Mouse (Mus musculus): ENCODE measurements at regions not wholly inside any gene's neighbourhood (a gene's known extent, or its start where the extent isn't known, plus 50 kb on each side); places are given as distances from the start of the nearest gene placed in this dataset.

DNA sequence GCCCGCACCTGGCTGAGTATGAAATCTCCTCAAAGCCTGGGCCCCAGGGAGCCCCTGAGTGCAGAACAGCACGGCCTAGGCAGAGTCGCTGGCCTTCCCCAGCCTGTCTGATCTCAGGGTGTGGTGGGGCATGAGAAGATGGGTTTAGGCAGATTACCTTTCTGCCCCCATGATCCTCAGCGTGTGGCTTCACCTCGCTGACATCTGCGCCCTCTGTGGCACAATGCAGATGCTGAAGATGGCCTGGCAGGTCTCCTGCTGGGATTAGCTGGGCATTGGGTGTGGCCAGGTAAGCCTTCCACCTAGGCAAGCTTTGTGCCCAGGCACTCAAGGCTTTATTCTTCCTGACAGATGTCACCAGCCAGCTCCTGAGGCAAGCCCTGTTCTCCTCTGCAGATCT, 69.6 kb upstream of the Ppp2r5c start:
- WGBS, result 54% methylated on average over 6 of the region's 6 CpGs
- Histone ChIP-seq H3K27me3 (ENCODE audit: insufficient read depth, low read length) (peaks cover 9% of the 10 kb centered on the region; the same call in 1 of the 2 replicates), H3K36me3 (ENCODE audit: insufficient read depth, low read length) (no peaks in the 10 kb centered on the region), H3K4me3 (ENCODE audit: low read length) (no peak overlapping the region), H3K4me2 (ENCODE audit: low read depth, low read length) (no peak overlapping the region), H3K9ac (replicated peaks; ENCODE audit: low read length) (no peak overlapping the region), H3K9me3 (ENCODE audit: low read length) (no peaks in the 10 kb centered on the region), H3K27ac (no peak overlapping the region), H3K4me1 (ENCODE audit: insufficient read depth, low read length) (peaks cover 6% of the 10 kb centered on the region; the same call in 1 of the 2 replicates)
- ATAC-seq (no peak), DNase-seq (ENCODE audit: low spot score) (no peak)
- TF ChIP-seq CTCF (IDR thresholded peaks at IDR 0.05; ENCODE audit: low read depth), result no peak

DNA sequence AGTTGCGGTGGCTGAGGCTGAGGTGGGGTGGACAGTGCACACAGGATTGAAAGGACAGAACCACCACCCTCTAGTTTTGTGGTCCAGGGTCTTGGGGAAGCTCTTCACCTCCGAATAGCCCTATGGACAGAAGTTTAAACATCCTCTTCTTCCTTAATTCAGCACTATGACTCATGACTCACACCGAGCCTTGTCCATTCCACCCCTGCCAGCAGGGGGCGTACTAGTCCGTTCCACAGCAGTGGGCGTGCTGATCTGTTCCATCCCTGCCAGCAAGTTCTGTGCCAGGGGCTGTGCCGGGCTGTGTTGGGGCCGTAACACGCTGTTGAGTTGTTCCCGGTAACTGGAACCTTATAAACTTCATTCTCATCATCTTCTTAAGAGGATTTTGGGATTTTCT, 69.2 kb upstream of the Ppp2r5c start:
- no peak overlapping the region for H3K27ac ChIP-seq
- no peaks in the 10 kb centered on the region for H3K36me3 ChIP-seq (ENCODE audit: insufficient read depth, low read length)
- DNase-seq (ENCODE audit: low spot score) (no peak), ATAC-seq (no peak)
- TF ChIP-seq CTCF (IDR thresholded peaks at IDR 0.05; ENCODE audit: low read depth), result peak; percentile 61
- peaks cover 6% of the 10 kb centered on the region; the same call in 1 of the 2 replicates for H3K4me1 ChIP-seq (ENCODE audit: insufficient read depth, low read length)
- no peak overlapping the region for H3K4me2 ChIP-seq (ENCODE audit: low read depth, low read length)
- no peaks in the 10 kb centered on the region for H3K9me3 ChIP-seq (ENCODE audit: low read length)
- H3K27me3 ChIP-seq (ENCODE audit: insufficient read depth, low read length), result peaks cover 9% of the 10 kb centered on the region; the same call in 1 of the 2 replicates
- no peak overlapping the region for H3K4me3 ChIP-seq (ENCODE audit: low read length)
- no peak overlapping the region for H3K9ac ChIP-seq (replicated peaks; ENCODE audit: low read length)
- WGBS, result 70% methylated on average over 10 of the region's 10 CpGs

DNA sequence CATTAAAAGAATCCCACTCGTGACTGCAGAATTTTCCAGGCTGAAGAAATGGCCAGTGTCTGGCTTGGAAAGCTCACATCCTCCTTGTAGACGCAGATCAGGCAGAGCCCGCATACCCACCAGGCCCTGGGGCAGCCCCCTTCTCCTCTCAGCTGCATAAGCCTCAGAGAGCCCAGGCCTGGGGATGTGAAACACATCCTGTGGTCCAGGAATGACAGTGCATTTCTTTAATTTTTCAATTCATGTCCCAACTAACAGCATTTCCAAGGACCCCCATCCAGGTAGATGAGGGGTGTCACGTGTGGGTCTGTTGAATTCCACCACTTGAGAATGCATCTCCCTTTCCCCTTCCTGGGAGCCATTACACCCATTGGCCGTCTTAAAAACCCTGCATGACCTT, 68.6 kb upstream of the Ppp2r5c start:
- no peak for TF ChIP-seq CTCF (IDR thresholded peaks at IDR 0.05; ENCODE audit: low read depth)
- Histone ChIP-seq H3K27me3 (ENCODE audit: insufficient read depth, low read length) (peaks cover 9% of the 10 kb centered on the region; the same call in 1 of the 2 replicates), H3K4me3 (ENCODE audit: low read length) (no peak overlapping the region), H3K9ac (replicated peaks; ENCODE audit: low read length) (no peak overlapping the region), H3K9me3 (ENCODE audit: low read length) (no peaks in the 10 kb centered on the region), H3K4me2 (ENCODE audit: low read depth, low read length) (no peak overlapping the region), H3K27ac (no peak overlapping the region), H3K36me3 (ENCODE audit: insufficient read depth, low read length) (no peaks in the 10 kb centered on the region), H3K4me1 (ENCODE audit: insufficient read depth, low read length) (peaks cover 6% of the 10 kb centered on the region; the same call in 1 of the 2 replicates)
- 80% methylated on average over 5 of the region's 5 CpGs for WGBS
- ATAC-seq (no peak), DNase-seq (ENCODE audit: low spot score) (no peak)

DNA sequence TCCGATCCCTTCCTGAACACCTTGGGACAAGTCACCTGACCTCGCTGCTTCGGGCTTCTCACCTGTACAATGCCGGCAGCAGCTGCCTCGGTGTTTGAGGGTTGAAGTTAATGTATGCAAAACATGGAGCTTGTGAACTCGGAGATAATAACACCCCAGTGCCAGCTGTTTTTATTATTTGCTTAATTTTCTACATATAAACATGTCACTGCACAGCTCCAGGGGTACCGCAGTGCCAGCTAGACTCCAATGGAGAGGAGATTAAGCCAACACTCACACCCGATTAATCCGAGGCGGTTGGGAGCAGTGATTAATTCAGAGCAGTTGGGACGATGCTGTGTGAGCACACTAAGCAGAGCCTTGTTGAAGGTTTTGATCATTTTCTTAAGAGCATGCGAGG, 67.2 kb upstream of the Ppp2r5c start:
- Histone ChIP-seq H3K9me3 (ENCODE audit: low read length) (no peaks in the 10 kb centered on the region), H3K4me3 (ENCODE audit: low read length) (no peak overlapping the region), H3K9ac (replicated peaks; ENCODE audit: low read length) (no peak overlapping the region), H3K4me2 (ENCODE audit: low read depth, low read length) (no peak overlapping the region), H3K27me3 (ENCODE audit: insufficient read depth, low read length) (peaks cover 1% of the 10 kb centered on the region; the same call in 1 of the 2 replicates), H3K4me1 (ENCODE audit: insufficient read depth, low read length) (peaks cover 6% of the 10 kb centered on the region; the same call in 1 of the 2 replicates), H3K36me3 (ENCODE audit: insufficient read depth, low read length) (no peaks in the 10 kb centered on the region), H3K27ac (no peak overlapping the region)
- WGBS, result 46% methylated on average over 12 of the region's 12 CpGs
- DNase-seq (ENCODE audit: low spot score) (no peak), ATAC-seq (no peak)
- no peak for TF ChIP-seq CTCF (IDR thresholded peaks at IDR 0.05; ENCODE audit: low read depth)

DNA sequence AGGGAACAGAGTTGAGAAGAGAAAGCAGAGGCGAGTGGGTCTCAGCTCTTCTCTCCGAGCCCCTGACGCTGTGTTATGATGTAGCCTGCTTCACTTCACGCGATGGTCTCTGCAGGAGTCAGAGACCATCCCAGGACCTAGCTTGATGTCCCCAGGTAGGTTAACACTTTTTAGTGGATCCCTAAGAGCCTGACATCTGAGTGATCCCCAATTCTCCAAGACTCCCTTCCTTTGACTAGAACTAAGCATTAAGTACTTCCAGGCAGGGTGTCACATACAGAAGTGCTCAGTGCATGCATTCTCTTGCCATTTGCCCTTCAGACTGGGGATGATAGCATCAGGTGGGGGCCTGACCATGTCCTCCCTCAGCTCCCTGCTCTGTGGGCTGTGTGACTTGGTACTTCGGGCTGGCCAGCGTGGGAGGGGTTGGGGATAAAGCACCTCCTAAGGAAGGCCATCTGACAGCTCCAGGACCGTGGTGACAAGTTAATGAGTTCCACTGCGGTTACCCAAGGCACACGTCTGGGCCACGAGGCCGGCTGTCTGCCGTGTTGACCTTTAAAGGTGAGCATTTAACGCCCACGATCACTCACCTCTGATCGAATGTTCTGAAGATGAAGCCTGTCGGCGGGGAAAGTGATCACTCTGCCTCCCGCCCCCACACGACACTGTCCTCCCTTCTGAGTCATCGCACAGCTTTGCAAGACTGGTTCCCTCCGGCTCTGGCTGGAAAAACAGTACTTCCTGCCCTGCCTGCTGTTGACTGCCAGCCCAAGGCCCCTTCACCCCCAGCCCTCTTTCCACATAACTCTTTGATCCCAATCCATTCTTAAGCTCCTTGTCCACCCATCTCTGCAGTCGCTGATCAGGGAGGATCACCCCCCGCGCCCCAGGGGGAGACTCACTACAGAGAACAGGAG, 65.8 kb upstream of the Ppp2r5c start:
- 75% methylated on average over 25 of the region's 25 CpGs for WGBS
- Histone ChIP-seq H3K4me2 (ENCODE audit: low read depth, low read length) (no peak overlapping the region), H3K4me1 (ENCODE audit: insufficient read depth, low read length) (no peaks in the 10 kb centered on the region), H3K9me3 (ENCODE audit: low read length) (no peaks in the 10 kb centered on the region), H3K27me3 (ENCODE audit: insufficient read depth, low read length) (no peaks in the 10 kb centered on the region), H3K36me3 (ENCODE audit: insufficient read depth, low read length) (no peaks in the 10 kb centered on the region), H3K9ac (replicated peaks; ENCODE audit: low read length) (no peak overlapping the region), H3K4me3 (ENCODE audit: low read length) (no peak overlapping the region), H3K27ac (no peak overlapping the region)
- no peak for ATAC-seq
- no peak for DNase-seq (ENCODE audit: low spot score)
- no peak for TF ChIP-seq CTCF (IDR thresholded peaks at IDR 0.05; ENCODE audit: low read depth)

DNA sequence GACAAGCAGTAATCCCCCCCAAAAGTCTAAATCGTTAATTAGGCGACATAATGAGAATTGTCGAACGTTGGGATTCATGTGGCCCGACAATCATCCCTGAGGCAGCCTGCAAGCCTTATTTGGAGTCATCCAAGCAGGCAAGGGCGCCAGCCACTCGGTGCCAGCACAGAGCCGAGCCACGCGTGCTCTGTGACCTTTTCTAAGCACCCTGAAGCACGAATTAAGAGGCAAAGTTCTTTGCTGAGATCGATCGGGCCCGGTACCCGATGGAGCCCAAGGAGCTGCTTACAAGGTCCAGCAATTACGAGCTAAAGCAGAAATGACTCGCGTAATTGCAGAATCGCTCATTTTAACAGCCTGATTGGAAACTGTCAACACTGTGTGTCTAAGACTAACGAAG, 61.9 kb upstream of the Ppp2r5c start:
- no peaks in the 10 kb centered on the region for H3K36me3 ChIP-seq (ENCODE audit: insufficient read depth, low read length)
- H3K9me3 ChIP-seq (ENCODE audit: low read length), result no peaks in the 10 kb centered on the region
- H3K9ac ChIP-seq (replicated peaks; ENCODE audit: low read length), result no peak overlapping the region
- TF ChIP-seq CTCF (IDR thresholded peaks at IDR 0.05; ENCODE audit: low read depth), result no peak
- no peaks in the 10 kb centered on the region for H3K27me3 ChIP-seq (ENCODE audit: insufficient read depth, low read length)
- no peak overlapping the region for H3K27ac ChIP-seq
- ATAC-seq, result no peak
- WGBS, result 39% methylated on average over 20 of the region's 20 CpGs
- 0 out of 2 replicates have a peak overlapping the region, but pooled peaks have one; percentile 21 for H3K4me2 ChIP-seq (ENCODE audit: low read depth, low read length)
- H3K4me3 ChIP-seq (ENCODE audit: low read length), result no peak overlapping the region
- H3K4me1 ChIP-seq (ENCODE audit: insufficient read depth, low read length), result no peaks in the 10 kb centered on the region
- peak; percentile 26 for DNase-seq (ENCODE audit: low spot score)
